In genomic region chr3:69593426-69593825, GRCm38 (mm10) we compare ENCODE assay signal across 14 mouse cellular contexts.
"Had no signal": no experiment of that assay in that cellular context is flagged by ENCODE, and none has a peak within 500 bp of the region (broad histone marks: within the 10 kb centered on the region; RNA-seq: fewer than 3 reads in every experiment).

No protein-coding gene starts in this region.

- H3K4me3 ChIP-seq: midbrain, embryonic 10.5 days; midbrain, embryonic 12.5 days; myocyte; neural tube, embryonic 13.5 days; neural tube, embryonic 15.5 days had no signal

- H3K9me3 ChIP-seq: midbrain, embryonic 10.5 days; midbrain, embryonic 12.5 days; neural tube, embryonic 13.5 days; neural tube, embryonic 15.5 days had no signal

- ATAC-seq: midbrain, embryonic 16.5 days had no signal

- H3K36me3 ChIP-seq: midbrain, embryonic 12.5 days; neural tube, embryonic 13.5 days had no signal

- H3K27me3 ChIP-seq: midbrain, embryonic 12.5 days; neural tube, embryonic 13.5 days; neural tube, embryonic 15.5 days had no signal

- DNase-seq: lung, adult 18-20 months; midbrain, embryonic 14.5 days; right cerebral cortex, postnatal 25 days; right cerebral cortex, postnatal 4 days; spleen, adult 18-20 months; thymus, adult 18-20 months; thymus, postnatal 25 days; thymus, postnatal 4 days had no signal
